Mouse (Mus musculus) MEL (cell line): ENCODE measurements around the gene Cldn10. TPM values are rescaled to one million over a fixed set of nuclear protein-coding genes. Genes with fewer than 3 reads are reported as not detected.
"Not testable (repeated sequence)": the region's sequence is repeated elsewhere in the genome, so short reads cannot be mapped to it uniquely, and the experiment has no call there.

Experiments used
- DNase-seq: peaks from one replicate; pipeline ENCODE4 v3.0.0; 2011; ENCODE audit warnings: low read depth, low spot score
- H3K27ac ChIP-seq: 2 replicates; pipeline ENCODE4 v1.5.1; 2012; ENCODE audit warnings: low read depth, mild to moderate bottlenecking, control low read depth, low read length, moderate library complexity; ENCODE audit not compliant: control insufficient read depth
- H3K27me3 ChIP-seq, 2 experiments: fragments of 150-350 bp in 1 of 2; sonication (generic) in 1 of 2; 2 replicates each; pipeline ENCODE4 v1.6.1; 2012; ENCODE audit warnings: low read length in 2 of 2, mild to moderate bottlenecking in 2 of 2, improper control_type of control experiment in 1 of 2, moderate library complexity in 1 of 2; ENCODE audit not compliant: insufficient read depth in 2 of 2, control insufficient read depth in 1 of 2
- H3K36me3 ChIP-seq, 2 experiments: 2 replicates each; pipeline ENCODE4 v1.6.1; 2012 to 2014; ENCODE audit warnings: low read length in 2 of 2, improper control_type of control experiment in 1 of 2, inconsistent platforms in 1 of 2, mild to moderate bottlenecking in 1 of 2; ENCODE audit not compliant: insufficient read depth in 2 of 2, control insufficient read depth in 1 of 2
- H3K4me1 ChIP-seq, 2 experiments: fragments of 150-350 bp in 1 of 2; sonication (generic) in 1 of 2; 2 replicates each; pipeline ENCODE4 v1.6.1; 2012; ENCODE audit warnings: low read length in 2 of 2, improper control_type of control experiment in 1 of 2, mild to moderate bottlenecking in 1 of 2; ENCODE audit not compliant: insufficient read depth in 2 of 2, control insufficient read depth in 1 of 2
- H3K4me3 ChIP-seq, 2 experiments: fragments of 150-350 bp in 1 of 2; sonication (generic) in 1 of 2; 2 replicates each; pipeline ENCODE4 v1.5.1; 2012; ENCODE audit warnings: low read depth in 2 of 2, low read length in 2 of 2, mild to moderate bottlenecking in 2 of 2, moderate library complexity in 2 of 2, control low read depth in 1 of 2, improper control_type of control experiment in 1 of 2; ENCODE audit not compliant: control insufficient read depth in 1 of 2, insufficient read depth in 1 of 2
- H3K79me2 ChIP-seq: 2 replicates; pipeline ENCODE4 v1.6.1; 2012; ENCODE audit warnings: mild to moderate bottlenecking, low read length, moderate library complexity; ENCODE audit not compliant: control insufficient read depth, poor library complexity, insufficient read depth
- H3K9ac ChIP-seq: 2 replicates; pipeline ENCODE4 v1.6.1; 2012; ENCODE audit warnings: low read depth, mild to moderate bottlenecking, control low read depth, low read length, moderate library complexity; ENCODE audit not compliant: control insufficient read depth, poor library complexity, severe bottlenecking
- H3K9me3 ChIP-seq: fragments of 150-350 bp; sonication (generic); replicated peaks from 2 replicates; pipeline ENCODE4 v1.6.1; 2012; ENCODE audit warnings: mild to moderate bottlenecking, low read length, improper control_type of control experiment, moderate library complexity; ENCODE audit not compliant: insufficient read depth
- CHD1 ChIP-seq: IDR thresholded peaks from 2 replicates; pipeline ENCODE4 v1.6.1; 2012; ENCODE audit warnings: low read depth, mild to moderate bottlenecking, inconsistent platforms, low read length, improper control_type of control experiment
- ETS1 ChIP-seq: IDR thresholded peaks from 2 replicates; pipeline ENCODE4 v1.6.1; 2012; ENCODE audit warnings: low read depth, mild to moderate bottlenecking, inconsistent platforms, low read length, improper control_type of control experiment, moderate library complexity
- GABPA ChIP-seq: IDR thresholded peaks from 2 replicates; pipeline ENCODE4 v1.6.1; 2012; ENCODE audit warnings: low read depth, mild to moderate bottlenecking, inconsistent platforms, low read length, improper control_type of control experiment, moderate library complexity
- HCFC1 ChIP-seq: IDR thresholded peaks from 2 replicates; pipeline ENCODE4 v1.6.1; 2012; ENCODE audit warnings: low read depth, mild to moderate bottlenecking, inconsistent platforms, low read length, improper control_type of control experiment, moderate library complexity
- KAT2A ChIP-seq: conservative IDR thresholded peaks from 2 replicates; pipeline ENCODE4 v1.6.1; 2012; ENCODE audit warnings: low read depth, low read length, improper control_type of control experiment, inconsistent platforms
- MEF2A ChIP-seq: IDR thresholded peaks from 2 replicates; pipeline ENCODE4 v1.6.1; 2014; ENCODE audit warnings: low read depth, mild to moderate bottlenecking, inconsistent platforms, low read length, improper control_type of control experiment; ENCODE audit not compliant: poor library complexity, insufficient replicate concordance, severe bottlenecking; ENCODE audit errors: extremely low read depth
- MXI1 ChIP-seq: IDR thresholded peaks from 2 replicates; pipeline ENCODE4 v1.6.1; 2011; ENCODE audit warnings: mild to moderate bottlenecking, low read depth, low read length, improper control_type of control experiment
- MYC ChIP-seq: IDR thresholded peaks from 2 replicates; pipeline ENCODE4 v1.6.1; 2011; ENCODE audit warnings: low read depth, mild to moderate bottlenecking, low read length, improper control_type of control experiment, moderate library complexity
- NELFE ChIP-seq: IDR thresholded peaks from 2 replicates; pipeline ENCODE4 v1.6.1; 2011; ENCODE audit warnings: low read depth, low read length, improper control_type of control experiment
- POLR2A ChIP-seq, 2 experiments: IDR thresholded peaks; 2 replicates each; pipeline ENCODE4 v1.6.1; 2011 to 2012; ENCODE audit warnings: low read length in 2 of 2, mild to moderate bottlenecking in 2 of 2, control low read depth in 1 of 2, improper control_type of control experiment in 1 of 2, low read depth in 1 of 2, moderate library complexity in 1 of 2; ENCODE audit not compliant: control insufficient read depth in 1 of 2, insufficient read depth in 1 of 2, poor library complexity in 1 of 2
- POLR2AphosphoS5 ChIP-seq: IDR thresholded peaks from 2 replicates; pipeline ENCODE4 v1.6.1; 2012; ENCODE audit warnings: low read depth, borderline replicate concordance, mild to moderate bottlenecking, inconsistent platforms, low read length, moderate library complexity, mixed read lengths
- SIN3A ChIP-seq: IDR thresholded peaks from 2 replicates; pipeline ENCODE4 v1.6.1; 2012; ENCODE audit warnings: low read length, improper control_type of control experiment, inconsistent platforms
- TAL1 ChIP-seq: IDR thresholded peaks from 2 replicates; pipeline ENCODE4 v1.6.1; 2012; ENCODE audit warnings: mild to moderate bottlenecking, inconsistent platforms, low read length, moderate library complexity, mixed read lengths
- TBP ChIP-seq: IDR thresholded peaks from 2 replicates; pipeline ENCODE4 v1.8.0; 2011; ENCODE audit warnings: low read depth, low read length, improper control_type of control experiment
- UBTF ChIP-seq: IDR thresholded peaks from 2 replicates; pipeline ENCODE4 v1.6.1; 2012; ENCODE audit warnings: low read depth, mild to moderate bottlenecking, inconsistent platforms, low read length, improper control_type of control experiment, moderate library complexity, borderline replicate concordance; ENCODE audit not compliant: insufficient read depth
- USF2 ChIP-seq, 2 experiments: IDR thresholded peaks; 2 replicates each; pipeline ENCODE4 v1.6.1; 2011 to 2012; ENCODE audit warnings: improper control_type of control experiment in 2 of 2, low read length in 2 of 2, borderline replicate concordance in 1 of 2, inconsistent platforms in 1 of 2, low read depth in 1 of 2, mild to moderate bottlenecking in 1 of 2; ENCODE audit not compliant: insufficient read depth in 1 of 2
- ZKSCAN1 ChIP-seq: IDR thresholded peaks from 2 replicates; pipeline ENCODE4 v1.6.1; 2012; ENCODE audit warnings: low read depth, mild to moderate bottlenecking, inconsistent platforms, low read length, improper control_type of control experiment, moderate library complexity
- ZMIZ1 ChIP-seq: IDR thresholded peaks from 2 replicates; pipeline ENCODE4 v1.6.1; 2012; ENCODE audit warnings: low read depth, mild to moderate bottlenecking, inconsistent platforms, low read length, improper control_type of control experiment, moderate library complexity
- polyA plus RNA-seq, 2 experiments: library from polyadenylated mRNA; stranded (reverse) in 1 of 2; unstranded in 1 of 2; fragments of >175 nt in 1 of 2; fragments of >200 nt in 1 of 2; gene quantifications; 2 replicates each; pipeline versions ENCODE4 v1.2.1 to v1.2.4; 2012; ENCODE audit warnings: low replicate concordance in 2 of 2, low read depth in 1 of 2; ENCODE audit not compliant: insufficient read length in 2 of 2, insufficient read depth in 1 of 2, missing spikeins in 1 of 2
- total RNA-seq: library from RNA; depleted of rRNA; stranded (reverse); fragments of 300-350 nt; gene quantifications from 2 replicates; pipeline ENCODE4 v1.2.3, GENCODE M21; 2012

Cldn10 gene
- total and polyA plus RNA-seq, 3 experiments = 0.17 TPM; not detected in 2

DNA sequence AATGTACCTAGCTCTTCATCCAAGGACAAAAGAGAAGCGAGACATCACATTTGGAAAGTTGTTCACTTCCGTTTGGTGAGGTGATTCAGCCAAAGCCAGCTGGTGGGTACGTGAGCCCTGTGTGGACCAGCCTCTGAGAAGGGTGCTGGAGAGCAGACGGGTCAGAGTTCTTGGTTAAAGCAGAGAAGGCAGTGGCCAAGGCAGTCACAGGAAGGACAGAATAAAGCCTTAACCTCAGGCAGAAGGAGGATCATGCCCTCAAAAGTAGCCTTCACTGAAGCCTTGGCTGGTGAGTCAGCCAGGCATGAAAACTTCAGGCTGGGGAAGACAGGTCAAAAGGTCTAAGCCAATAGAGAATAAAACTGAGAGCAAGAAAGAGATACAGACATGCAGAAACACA lies 22.0 kb downstream of the Cldn10 start:
- DNase-seq = no peak
- H3K9ac ChIP-seq = no peak overlapping the region
- peaks cover 3 to 4% of the 10 kb centered on the region in 2 experiments; a peak in 1 of 4 replicates for H3K4me1 ChIP-seq
- H3K36me3 ChIP-seq = no peaks in the 10 kb centered on the region; a peak in 1 of 4 replicates
- no peaks in the 10 kb centered on the region for H3K79me2 ChIP-seq
- TF ChIP-seq KAT2A = no peak
- no peak for TF ChIP-seq TBP
- TF ChIP-seq USF2 (IDR thresholded peaks at IDR 0.05; ENCODE audit: borderline replicate concordance in 1 of 2, insufficient read depth in 1 of 2, low read depth in 1 of 2, low read length in 2 of 2) = no peak
- no peak for TF ChIP-seq GABPA
- no peak for TF ChIP-seq HCFC1
- no peak for TF ChIP-seq SIN3A
- TF ChIP-seq POLR2AphosphoS5 = no peak
- TF ChIP-seq ZMIZ1 = no peak
- H3K4me3 ChIP-seq = no peak overlapping the region
- no peaks in the 10 kb centered on the region for H3K9me3 ChIP-seq
- H3K27me3 ChIP-seq = no peaks in the 10 kb centered on the region
- no peak overlapping the region for H3K27ac ChIP-seq

DNA sequence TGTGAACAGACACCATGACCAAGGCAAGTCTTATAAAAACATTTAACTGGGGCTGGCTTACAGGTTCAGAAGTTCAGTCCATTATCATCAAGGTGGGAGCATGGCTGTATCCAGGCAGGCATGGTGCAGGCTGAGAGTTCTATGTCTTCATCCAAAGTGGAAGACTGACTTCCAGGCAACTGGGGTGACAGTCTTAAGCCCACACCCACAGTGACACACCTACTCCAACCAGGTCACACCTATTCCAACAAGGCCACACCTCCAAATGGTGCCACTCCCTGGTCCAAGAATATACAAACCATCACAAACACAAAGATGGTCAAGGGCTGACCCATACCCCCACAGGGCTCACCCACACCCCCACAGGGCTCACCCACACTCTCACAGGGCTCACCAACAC lies 23.5 kb downstream of the Cldn10 start:
- not testable (repeated sequence) for H3K4me3 ChIP-seq, H3K79me2 ChIP-seq, H3K9ac ChIP-seq, H3K9me3 ChIP-seq, DNase-seq, H3K27ac ChIP-seq, H3K4me1 ChIP-seq, H3K36me3 ChIP-seq, H3K27me3 ChIP-seq

DNA sequence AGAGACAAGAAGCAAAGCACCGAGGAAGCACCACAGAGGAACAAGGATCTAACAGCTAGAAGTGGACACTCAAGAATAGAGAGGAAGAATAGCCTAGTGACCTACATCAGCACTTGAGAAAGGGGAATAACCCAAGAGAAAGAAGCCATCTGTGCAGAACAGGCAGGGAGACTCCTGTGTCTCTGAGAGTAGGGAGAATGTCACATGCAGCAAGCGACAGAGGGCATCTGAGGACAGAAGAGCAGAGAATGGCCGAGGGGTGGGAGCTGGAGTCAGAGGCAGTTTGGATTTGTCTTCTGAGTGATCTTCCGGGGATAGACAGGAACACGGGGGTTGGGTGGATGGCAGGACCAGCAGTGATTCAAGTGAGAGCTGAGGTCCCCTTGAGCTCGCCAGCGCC lies 25.4 kb downstream of the Cldn10 start:
- no peak for DNase-seq
- Histone ChIP-seq H3K4me1 (0 out of 4 replicates have a peak, but pooled peaks cover 0 to 3% of the 10 kb centered on the region in 2 experiments), H3K9me3 (no peaks in the 10 kb centered on the region), H3K36me3 (peaks cover 0 to 2% of the 10 kb centered on the region in 2 experiments; a peak in 1 of 4 replicates), H3K27ac (no peak overlapping the region), H3K4me3 (no peak overlapping the region)
- TF ChIP-seq KAT2A (no peak), NELFE (no peak), POLR2A (IDR thresholded peaks at IDR 0.05; ENCODE audit: control insufficient read depth in 1 of 2, insufficient read depth in 1 of 2, low read depth in 1 of 2, low read length in 2 of 2, poor library complexity in 1 of 2) (no peak), TAL1 (no peak), MYC (no peak), CHD1 (no peak), ETS1 (no peak), USF2 (IDR thresholded peaks at IDR 0.05; ENCODE audit: borderline replicate concordance in 1 of 2, insufficient read depth in 1 of 2, low read depth in 1 of 2, low read length in 2 of 2) (no peak), ZKSCAN1 (no peak), MEF2A (no peak), UBTF (no peak), MXI1 (no peak)
- TF ChIP-seq, all 39 proteins: peak for 0
- Histone ChIP-seq H3K9ac (no peak overlapping the region), H3K79me2 (no peaks in the 10 kb centered on the region), H3K27me3 (no peaks in the 10 kb centered on the region)
